Mouse (Mus musculus): ENCODE data around the gene Myl9. TPM values are rescaled to one million over a fixed set of nuclear protein-coding genes. Genes with fewer than 3 reads are reported as not detected.
A peak's percentile ranks its signal among the peaks of the same experiment; 100 is the strongest.
"Not testable (repeated sequence)": the region's sequence is repeated elsewhere in the genome, so short reads cannot be mapped to it uniquely, and the experiment has no call there.

Gene Myl9
- total RNA-seq, 2 experiments from 2014 or later, result 13.4 to 18.6 TPM

DNA sequence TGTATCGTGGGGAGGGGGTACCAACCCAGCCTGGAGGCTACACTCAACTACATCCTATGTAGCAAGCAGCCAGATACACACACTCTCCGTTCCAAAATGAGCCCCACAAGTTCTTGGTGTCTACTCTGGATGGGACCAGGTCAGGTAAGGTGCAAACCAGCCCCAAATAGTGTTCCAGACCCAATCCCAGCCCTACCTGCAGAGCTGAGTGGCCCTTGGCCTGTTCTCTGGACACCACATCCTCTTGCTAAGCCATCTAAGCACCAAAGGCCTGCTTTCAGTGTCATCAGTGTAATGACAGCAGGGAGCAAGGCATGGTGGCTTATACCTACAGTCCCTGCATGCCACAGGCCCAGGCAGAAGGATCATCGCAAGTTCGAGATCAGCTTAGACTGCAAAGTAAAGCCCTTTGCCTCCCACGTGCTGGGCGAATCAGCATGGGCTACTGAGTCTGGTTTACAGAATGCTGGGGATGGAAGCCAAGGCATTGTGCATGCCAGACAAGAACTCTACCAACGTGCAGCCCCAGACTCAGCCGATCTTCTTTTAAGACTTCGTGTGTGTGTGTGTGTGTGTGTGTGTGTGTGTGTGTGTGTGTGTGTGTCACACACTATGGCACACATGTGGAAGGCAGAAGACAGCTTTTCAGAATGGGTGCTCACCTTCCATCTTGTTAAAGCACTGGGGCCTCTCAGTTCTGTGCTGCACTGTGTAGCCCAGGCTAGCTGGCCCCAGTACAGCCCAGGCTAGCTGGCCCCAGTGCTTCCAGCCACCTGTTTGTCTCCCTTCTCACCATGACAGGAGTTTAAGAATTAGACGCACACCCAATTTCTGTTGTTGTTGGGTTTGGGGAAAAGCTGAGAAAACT, 7.5 kb downstream of the Myl9 start:
- intact Hi-C loops (cut with DNase I), result no loop called here
- no peak for DNase-seq

DNA sequence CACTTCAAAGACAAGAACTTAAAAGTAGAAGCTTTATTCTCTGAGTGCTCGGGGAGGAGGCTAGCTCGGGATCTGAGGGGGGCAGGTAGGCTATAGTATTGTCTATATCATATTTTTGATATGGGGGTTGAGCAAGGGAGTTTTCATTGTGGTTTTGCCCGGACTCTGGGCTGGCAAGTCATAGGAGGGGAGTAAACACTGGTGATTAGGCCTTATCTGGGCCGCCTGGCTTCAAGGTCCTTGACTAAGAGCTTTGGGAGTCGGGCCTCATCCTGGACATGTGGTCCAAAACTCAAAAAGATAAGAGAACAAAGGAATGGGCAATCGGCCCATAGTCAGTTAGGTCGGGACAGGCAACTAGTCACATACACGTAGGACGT, 8.1 kb downstream of the Myl9 start:
- intact Hi-C loops (cut with DNase I), result no loop called here
- no peak for DNase-seq

DNA sequence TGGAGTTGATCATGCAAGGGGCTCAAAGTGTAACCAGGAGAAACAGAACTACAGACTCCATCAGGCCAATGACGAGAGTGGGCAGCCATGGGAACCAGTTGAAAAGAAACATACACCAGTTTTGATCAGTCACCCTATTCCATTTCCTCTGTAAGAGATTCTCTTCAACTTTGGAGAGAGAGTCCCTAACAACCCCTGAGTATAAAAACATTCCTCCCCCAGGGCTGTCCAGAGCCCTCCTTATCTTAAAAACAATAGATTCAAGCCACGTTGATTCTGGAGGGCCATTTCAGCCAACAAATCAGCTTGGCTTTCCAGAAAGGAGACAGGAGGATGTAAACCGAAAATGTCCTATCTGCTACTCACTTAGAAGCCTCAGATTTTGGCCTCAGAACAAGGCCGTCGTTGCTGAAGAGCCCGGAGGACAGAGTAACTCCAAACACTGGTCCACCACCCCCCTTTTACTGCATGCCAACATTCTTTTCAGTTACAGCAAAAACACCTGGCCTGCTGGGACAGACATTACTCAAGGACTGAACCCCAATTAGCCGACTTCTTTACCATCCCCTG, 8.9 kb downstream of the Myl9 start:
- intact Hi-C loops (cut with DNase I), result no loop called here
- DNase-seq, result no peak

DNA sequence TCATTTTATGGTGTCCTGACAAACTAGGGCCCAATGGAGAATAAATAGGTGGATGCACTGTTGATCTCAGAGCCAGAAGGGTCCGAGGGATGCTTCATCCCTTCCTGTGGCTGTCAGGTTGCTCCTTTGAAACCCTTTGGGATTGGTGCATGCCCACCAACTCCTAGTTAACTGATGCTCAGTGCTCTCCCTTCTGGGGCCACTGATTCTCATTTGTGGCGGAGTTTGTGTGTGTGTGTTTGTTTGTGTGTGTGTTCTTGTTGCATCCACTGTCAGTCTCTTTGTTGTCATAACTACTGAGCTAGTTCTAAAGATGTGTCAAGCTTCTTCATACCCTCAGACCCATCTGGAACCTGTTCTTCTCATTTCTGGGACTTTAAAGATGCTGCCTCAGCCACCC, 9.7 kb downstream of the Myl9 start:
- no peak for DNase-seq
- intact Hi-C loops (cut with DNase I), result no loop called here

DNA sequence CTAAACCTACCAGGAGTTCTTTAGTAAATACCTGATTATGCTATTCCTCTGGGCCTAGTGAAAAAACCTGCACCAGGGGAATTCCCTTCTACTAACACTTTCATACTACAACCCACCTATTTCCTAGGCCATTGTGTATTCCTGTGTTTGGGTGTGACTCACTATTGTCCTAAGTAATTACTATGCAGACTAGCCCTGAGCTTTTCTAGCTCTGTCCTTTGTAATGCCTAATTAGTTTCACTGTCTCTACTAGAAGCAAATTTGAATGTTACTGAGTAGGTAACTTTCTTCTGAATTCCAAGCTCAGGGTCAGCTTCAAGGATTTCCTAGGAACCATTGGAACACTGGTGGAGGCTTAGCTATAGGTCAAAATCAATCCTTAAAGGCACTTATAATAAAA, 11.1 kb downstream of the Myl9 start:
- intact Hi-C loops (cut with DNase I); DNase-seq: not testable (repeated sequence)

DNA sequence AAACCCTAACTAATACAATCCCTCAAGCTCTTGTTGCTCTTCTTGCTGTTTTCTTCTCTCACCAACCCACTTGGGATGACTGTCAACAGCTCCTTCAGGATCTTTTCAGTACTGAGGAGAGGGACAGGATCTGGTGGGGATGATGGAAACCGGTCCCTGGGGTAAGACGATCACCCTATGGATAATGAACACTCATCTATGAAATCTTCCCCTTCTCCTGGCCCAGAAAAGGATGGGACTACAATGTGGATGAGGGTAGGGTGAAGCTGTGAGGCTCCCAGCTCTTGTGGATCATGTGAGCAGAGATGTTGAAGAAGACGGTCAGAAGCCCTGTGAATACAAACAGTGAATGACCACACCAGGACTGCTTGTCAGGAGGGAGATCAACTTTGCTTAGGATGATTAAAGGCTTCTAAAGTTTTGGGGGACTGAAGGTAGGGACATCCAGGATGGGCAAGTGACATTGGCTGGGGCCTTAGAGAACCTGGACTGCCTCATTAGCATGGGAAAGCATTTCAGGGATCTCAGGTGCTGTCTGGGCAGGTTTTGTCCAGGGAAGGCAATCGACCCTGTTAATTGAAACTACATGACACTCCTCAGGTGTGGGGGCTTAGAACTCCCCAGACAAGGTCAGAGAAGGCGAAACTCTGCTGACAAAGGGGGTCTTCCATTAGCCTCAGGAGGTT, 12.0 kb downstream of the Myl9 start:
- intact Hi-C loops (cut with DNase I), result no loop called here
- no peak for DNase-seq

DNA sequence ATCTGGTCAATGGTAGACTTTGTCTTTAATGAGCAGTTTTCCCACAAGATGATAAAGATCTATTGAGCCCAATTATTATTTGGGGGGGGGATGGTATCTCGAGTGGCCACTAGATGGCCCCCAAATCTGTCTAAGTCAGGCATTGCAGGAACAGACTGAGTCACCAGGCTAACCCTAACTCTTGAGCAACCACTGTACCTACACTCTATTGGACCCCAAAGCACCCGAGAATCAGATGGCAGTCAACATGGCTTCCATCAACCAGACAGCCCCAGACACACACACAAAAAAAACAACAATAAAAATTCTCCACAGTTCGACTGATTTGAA, 12.5 kb downstream of the Myl9 start:
- intact Hi-C loops (cut with DNase I), result no loop called here
- no peak for DNase-seq

DNA sequence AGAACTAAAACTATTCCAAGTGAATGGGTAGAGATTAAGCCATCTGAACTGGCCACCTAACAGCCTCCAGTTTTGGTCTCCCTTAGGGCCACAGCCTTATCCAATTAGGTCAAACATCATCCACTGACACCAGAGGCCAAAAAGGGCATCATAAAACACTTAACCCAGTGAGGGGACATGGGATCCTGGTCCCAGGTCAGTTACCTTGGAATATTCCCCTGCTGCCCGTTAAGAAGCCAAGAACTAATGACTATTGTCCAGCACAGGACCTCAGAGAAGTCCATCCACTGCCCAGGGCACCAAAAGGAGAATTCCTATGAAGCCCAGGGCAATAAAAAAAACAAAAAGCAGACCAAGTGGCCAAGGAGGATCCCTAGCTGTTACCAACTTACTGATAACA, 13.6 kb downstream of the Myl9 start:
- DNase-seq, result no peak
- intact Hi-C loops (cut with DNase I), result no loop called here

DNA sequence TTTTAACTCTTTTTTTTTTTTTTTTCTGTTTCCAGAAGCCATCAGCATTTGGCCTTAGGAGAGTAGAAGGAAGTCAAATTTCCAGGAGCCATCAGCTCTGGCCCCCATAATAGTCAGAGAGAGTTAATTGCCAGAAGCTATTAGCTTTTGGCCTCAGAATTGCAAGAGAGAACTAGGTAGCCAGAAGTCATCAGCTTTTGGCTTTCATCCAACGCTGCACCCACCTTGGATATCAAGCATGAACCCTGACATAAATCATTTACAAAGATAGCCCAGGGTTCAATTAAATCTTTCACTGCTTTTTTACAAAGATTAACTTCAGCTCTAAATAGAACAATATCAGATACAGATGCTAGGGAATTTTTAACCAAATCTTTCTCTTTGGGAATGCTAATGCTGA, 23.3 kb downstream of the Myl9 start:
- intact Hi-C loops (cut with DNase I), result no loop called here
- no peak for DNase-seq

DNA sequence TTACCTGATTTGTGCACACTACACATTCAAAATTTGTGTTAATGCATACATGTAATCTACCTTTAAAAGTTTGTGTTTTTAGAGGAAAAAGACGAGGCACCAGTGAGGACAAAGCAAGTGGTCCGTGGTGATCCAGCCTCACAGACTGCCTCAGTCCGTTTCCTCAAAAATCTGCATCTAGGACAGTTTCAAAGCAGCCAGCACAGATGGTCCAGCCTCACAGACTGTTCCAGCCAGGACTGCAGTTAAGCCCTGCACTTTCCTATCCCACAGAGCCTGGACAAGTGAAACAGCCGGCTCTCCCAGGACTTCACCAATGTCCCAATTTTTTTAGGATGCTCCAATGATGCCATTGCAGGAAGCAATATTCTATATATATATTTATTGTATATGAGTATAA, 25.8 kb downstream of the Myl9 start:
- no peak for DNase-seq
- intact Hi-C loops (cut with DNase I), result loop anchor here (10.0 kb wide), 1 partner anchor 54 kb away; the partner anchor contains the start of gene 4930518I15Rik

DNA sequence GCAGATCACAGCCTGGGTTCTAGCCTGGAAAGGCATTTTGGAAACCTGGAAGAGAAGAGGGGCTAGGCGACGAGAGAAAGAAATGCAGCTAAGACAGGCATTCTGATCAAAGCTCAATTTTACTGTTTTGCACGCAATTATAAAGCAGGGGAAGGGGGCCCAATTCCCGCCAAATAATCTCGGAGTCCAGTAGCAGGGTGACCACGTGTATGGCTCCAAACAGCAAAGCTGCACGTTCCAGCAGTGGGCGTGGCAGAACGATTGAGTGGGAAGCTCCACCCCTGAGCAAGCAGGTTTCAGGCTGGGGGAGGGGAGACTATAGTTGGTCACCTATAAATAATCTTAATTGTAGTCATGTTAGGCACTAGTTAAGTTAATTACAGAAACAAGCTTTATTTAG, 26.9 kb downstream of the Myl9 start:
- not testable (repeated sequence) for DNase-seq
- intact Hi-C loops (cut with DNase I), result loop anchor here (10.0 kb wide), 1 partner anchor 53 kb away; the partner anchor contains the start of gene 4930518I15Rik

DNA sequence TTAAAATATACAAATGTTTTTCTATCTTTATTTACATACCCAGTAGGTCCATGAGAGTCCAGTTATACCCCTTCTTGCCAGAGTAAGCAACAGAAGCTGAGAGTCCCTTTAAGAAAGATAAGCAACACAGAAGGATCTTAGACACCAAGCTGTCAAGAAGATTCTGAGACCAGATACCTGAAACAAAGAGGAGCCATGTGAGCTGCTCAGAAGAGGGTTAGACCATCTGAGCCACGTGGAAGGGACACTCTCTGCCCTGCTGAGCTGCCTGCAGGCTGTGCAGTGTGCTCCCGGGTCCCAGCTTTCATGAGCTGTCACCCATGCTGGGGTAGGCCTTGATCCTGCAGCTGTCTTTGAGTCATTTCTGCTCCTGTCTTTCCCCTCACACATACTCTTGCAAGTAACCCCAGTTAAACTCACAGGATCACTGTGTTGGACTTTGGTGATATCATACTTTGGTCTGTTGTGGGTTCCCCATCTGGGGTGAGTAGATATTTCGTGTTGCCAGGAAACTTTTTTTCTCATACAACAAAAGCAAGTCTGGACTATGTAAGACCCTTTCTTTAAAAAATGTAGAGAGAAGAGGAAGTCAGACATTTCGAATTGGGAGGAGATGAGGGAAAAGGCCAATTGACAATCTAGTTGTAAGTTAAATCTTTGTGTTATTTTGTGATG, 28.6 kb downstream of the Myl9 start:
- no peak for DNase-seq
- intact Hi-C loops (cut with DNase I), result loop anchor here (10.0 kb wide), 1 partner anchor 51 kb away; the partner anchor contains the start of gene 4930518I15Rik

DNA sequence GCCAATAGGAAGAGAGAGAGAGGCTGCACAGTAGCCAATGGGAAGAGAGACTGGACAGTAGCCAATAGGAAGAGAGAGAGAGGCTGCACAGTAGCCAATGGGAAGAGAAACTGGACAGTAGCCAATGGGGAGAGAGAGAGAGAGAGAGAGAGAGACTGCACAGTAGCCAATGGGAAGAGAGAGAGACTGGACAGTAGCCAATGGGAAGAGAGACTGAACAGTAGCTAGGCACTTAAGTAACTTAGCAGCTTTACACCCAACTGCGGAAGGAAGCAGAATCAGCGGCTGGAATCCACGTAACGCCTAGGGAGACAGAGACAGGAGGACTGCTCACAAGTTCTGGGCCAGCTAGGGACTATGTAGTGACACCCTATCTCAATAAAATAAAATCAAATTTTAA, 29.4 kb downstream of the Myl9 start:
- no peak for DNase-seq
- intact Hi-C loops (cut with DNase I), result loop anchor here (10.0 kb wide), 1 partner anchor 50 kb away; the partner anchor contains the start of gene 4930518I15Rik

DNA sequence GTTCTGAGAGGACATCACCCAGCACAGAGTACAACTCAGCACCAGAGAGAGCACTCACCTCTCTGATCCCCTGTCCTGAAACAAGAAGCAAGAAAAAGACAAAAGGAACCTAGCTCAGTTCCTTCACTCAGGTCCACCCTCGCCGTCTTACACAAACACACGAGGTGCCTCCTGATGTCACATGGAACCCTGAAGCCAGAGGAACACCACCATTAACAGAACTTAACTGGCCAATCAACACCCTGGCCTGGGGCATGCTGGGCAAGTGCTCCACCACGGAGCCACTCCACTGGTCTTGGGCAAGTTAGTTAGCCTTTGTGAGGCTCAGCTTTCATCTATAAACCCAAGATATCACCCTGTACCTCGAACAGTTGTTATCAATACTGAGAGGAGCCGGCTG, 31.7 kb downstream of the Myl9 start:
- no peak for DNase-seq
- intact Hi-C loops (cut with DNase I), result loop anchor here (10.0 kb wide), 1 partner anchor 48 kb away; the partner anchor contains the start of gene 4930518I15Rik

DNA sequence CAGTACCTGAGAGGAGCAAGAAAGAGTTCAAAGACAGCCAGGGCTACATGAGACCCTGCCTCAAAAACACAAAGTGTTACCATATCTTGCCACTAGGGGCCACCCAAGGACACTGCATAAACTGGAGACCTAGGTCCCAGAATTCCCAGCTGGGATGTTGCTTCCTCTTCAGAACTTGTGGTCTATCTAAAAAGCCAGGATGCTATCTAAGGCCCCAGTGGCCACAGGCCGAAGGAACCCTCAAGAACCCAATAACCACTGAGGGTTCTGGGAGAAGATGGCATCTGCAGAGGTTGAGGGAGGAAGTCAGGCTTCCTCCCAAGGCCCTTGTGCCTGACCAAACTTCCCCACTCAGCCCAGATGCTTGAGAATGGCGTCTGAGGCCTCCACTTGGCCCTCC, 34.4 kb downstream of the Myl9 start:
- intact Hi-C loops (cut with DNase I), result loop anchor here (10.0 kb wide), 1 partner anchor 45 kb away; the partner anchor contains the start of gene 4930518I15Rik
- DNase-seq, result peak; percentile 78

DNA sequence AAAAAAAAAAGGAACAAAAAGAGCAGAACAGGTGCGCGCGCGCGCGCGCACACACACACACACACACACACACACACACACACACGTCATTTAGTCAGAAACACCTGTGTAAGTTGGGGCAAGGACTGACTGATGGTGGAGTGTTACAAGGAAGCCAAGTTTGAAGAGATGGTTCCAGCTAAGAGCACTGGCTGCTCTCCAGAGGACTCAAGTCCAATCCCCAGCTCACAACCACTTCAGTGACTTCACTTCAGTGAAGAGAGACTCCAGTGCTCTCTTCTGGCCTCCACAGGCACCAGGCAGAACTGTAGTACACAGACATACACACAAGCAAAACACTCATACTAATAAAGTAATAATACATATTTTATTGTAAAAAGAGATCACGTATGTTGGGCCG, 35.5 kb downstream of the Myl9 start:
- intact Hi-C loops (cut with DNase I), result no loop called here
- DNase-seq, result no peak

DNA sequence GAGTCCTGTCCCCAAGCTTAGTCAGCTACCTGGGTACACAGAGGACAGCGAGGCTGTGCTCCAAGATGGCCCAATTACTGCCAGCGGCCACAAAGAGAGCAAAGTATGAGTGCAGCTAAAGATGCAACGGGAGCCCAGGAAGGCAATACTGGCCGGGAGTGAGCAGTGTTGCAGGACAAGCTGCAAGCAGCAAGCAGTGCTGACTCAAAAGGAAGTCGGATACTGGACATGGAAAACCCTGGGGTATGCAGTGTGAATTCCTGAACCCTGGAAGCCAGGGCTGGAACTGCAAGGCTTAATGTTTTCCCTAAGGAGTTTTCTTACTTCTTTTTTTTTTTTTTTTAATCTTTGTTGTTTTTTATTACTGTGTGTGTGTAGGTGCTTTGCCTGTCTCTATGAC, 36.3 kb downstream of the Myl9 start:
- intact Hi-C loops (cut with DNase I), result no loop called here
- DNase-seq, result no peak

DNA sequence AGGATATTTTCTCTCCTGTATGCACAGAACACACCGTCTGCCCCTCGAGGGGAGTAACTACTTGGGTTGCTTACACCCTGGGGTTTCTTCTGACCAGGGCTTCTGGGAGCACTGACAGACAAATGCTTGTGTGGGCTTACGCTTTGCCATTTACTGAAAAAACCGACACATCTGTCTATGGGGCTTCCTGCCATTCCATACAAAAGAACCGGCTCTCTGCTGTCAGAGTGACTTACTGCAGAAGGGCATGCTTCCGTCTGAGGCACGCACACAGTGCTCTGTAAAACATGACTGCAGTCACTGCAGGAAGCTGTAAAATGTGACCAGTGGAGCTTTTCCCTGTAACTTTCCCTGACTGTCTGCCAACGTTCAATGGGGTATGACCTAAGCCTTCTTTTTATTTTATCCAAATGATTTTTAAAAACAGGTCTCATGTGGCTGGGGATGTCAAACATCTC, 39.2 kb downstream of the Myl9 start:
- no peak for DNase-seq
- intact Hi-C loops (cut with DNase I), result no loop called here

DNA sequence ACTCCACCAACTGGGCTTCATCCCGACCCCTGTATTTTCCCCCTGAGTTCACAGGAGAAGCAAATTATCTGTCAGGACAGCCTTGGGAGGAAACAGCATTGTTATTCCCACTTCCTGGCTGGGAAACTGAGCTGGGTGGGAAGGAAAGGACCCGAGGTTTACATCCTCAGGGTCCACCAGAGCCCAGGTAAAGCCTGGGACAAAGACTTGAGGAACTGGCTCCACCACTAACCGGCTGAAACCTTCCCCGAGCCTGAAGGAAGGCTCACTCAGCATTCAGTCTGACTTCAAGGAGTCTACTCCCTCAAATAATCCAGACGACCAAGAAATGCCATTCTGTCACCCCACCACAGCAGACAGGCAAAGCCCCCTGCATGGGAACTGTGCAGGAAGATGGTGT, 39.7 kb downstream of the Myl9 start:
- intact Hi-C loops (cut with DNase I), result no loop called here
- no peak for DNase-seq

DNA sequence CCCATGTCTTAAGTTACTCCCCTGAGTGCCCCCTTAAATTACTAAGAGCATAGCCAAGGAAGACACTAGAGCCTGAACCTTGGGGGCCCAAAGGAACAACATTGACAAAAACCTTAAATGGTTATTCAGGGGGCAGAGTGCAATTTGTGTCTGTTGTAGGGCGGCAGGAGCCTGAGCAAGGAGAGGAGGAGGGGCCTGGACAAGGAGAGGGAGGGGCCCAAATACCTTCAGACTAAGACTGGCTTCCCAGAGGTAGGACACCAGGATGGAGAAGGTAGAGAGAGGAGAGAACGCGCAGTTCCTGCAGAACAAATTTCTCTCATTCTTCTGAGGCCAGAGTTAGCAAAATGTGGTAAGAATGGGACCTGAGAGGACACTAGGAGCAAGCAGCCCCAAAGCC, 40.2 kb downstream of the Myl9 start:
- DNase-seq, result no peak
- intact Hi-C loops (cut with DNase I), result no loop called here

DNA sequence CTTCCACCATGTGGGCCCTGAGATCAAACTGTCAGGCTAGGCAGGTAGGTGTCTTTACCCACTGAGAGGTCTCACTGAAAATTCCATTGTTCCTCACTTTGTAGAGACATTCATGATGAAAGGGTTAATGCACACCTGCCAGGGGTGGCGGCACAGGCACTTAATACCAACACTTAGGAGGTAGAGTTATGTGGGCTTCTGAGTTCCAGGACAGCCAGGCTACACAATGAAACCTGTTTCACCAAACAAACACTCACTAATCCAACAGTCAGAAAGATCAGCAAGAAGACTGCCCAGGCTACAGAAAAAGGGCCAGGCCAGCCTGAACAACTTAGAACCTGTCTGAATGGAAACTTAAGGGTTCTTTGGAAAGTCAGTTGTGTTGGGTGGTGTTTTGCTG, 40.9 kb downstream of the Myl9 start:
- intact Hi-C loops (cut with DNase I), result no loop called here
- DNase-seq, result no peak

Data from left cerebral cortex, postnatal 4 days (tissue).